Mouse (Mus musculus) erythroid progenitor cell, adult 5-6 weeks (primary cell): ENCODE measurements at regions not wholly inside any gene's neighbourhood (a gene's known extent, or its start where the extent isn't known, plus 50 kb on each side); places are given as distances from the start of the nearest gene placed in this dataset.

Experiments used
- ATAC-seq: replicated peaks from 2 replicates; pipeline ENCODE4 v1.8.0; 2016; ENCODE audit warnings: moderate number of reproducible peaks, mild to moderate bottlenecking, moderate TSS enrichment, inconsistent platforms; ENCODE audit not compliant: poor library complexity, low FRiP score, severe bottlenecking

GRCm38 (mm10) chr7:135767493-135767892 is 51.3 kb upstream of the Mki67 start:
- ATAC-seq, result no peak

- ATAC-seq, result no peak
Measured at GRCm38 (mm10) chr7:135768064-135768463, 51.9 kb upstream of the Mki67 start.

GRCm38 (mm10) chr7:135768592-135768991 is 52.4 kb upstream of the Mki67 start:
- ATAC-seq, result peak; percentile 86

GRCm38 (mm10) chr7:135769082-135769673 is 53.0 kb upstream of the Mki67 start:
- no peak for ATAC-seq

GRCm38 (mm10) chr7:135770051-135770450 is 53.9 kb upstream of the Mki67 start:
- ATAC-seq, result no peak

GRCm38 (mm10) chr7:135775832-135776433 is 59.8 kb upstream of the Mki67 start:
- no peak for ATAC-seq

- ATAC-seq, result no peak
Measured at GRCm38 (mm10) chr7:135790167-135790566, 74.0 kb upstream of the Mki67 start.

- ATAC-seq, result peak; percentile 69
Measured at GRCm38 (mm10) chr7:135790978-135791377, 74.8 kb upstream of the Mki67 start.

- ATAC-seq, result peak; percentile 31; the same call in 1 of the 2 replicates
Measured at GRCm38 (mm10) chr7:135791953-135792690, 76.0 kb upstream of the Mki67 start.

GRCm38 (mm10) chr7:135792918-135793317 is 76.8 kb upstream of the Mki67 start:
- peak; percentile 85 for ATAC-seq

GRCm38 (mm10) chr7:135794238-135794637 is 78.1 kb upstream of the Mki67 start:
- ATAC-seq, result no peak

GRCm38 (mm10) chr7:135794679-135795078 is 78.5 kb upstream of the Mki67 start:
- ATAC-seq, result no peak

- ATAC-seq, result no peak
Measured at GRCm38 (mm10) chr7:135798441-135798840, 82.3 kb upstream of the Mki67 start.

- ATAC-seq, result no peak
Measured at GRCm38 (mm10) chr7:135802598-135803121, 86.5 kb upstream of the Mki67 start.

GRCm38 (mm10) chr7:135804730-135805129 is 88.6 kb upstream of the Mki67 start:
- no peak for ATAC-seq

GRCm38 (mm10) chr7:135806139-135806538 is 90.0 kb upstream of the Mki67 start:
- ATAC-seq, result no peak

- ATAC-seq, result no peak
Measured at GRCm38 (mm10) chr7:135806673-135807072, 90.5 kb upstream of the Mki67 start.

GRCm38 (mm10) chr7:135809167-135809566 is 93.0 kb upstream of the Mki67 start:
- ATAC-seq, result no peak

GRCm38 (mm10) chr7:135809751-135810379 is 93.7 kb upstream of the Mki67 start:
- peak; percentile 57 for ATAC-seq

GRCm38 (mm10) chr7:135810971-135811370 is 94.8 kb upstream of the Mki67 start:
- ATAC-seq, result no peak
